Mouse (Mus musculus): ENCODE measurements around the gene Matn4. TPM values are rescaled to one million over a fixed set of nuclear protein-coding genes. Genes with fewer than 3 reads are reported as not detected.

Gene Matn4
- total and polyA plus RNA-seq, 2 experiments = 0.05 to 0.09 TPM

DNA sequence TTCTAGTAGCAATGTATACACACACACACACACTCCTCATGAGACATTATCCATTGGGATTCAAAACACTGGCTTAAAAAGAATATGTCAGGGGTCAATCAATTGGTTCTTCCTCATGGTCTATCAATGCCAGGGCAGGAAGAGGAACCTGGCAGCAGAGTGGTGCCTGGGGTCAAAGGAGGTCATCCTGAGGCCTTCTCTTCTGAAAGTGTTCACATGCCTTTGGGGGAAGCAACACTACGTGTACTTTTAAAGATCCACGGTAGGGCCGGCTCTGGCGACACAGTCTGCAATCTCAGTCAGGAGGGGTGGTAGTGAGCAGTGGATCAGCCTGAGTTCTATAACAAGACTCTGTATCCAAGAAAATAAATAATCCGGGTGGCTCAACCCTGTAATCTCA, 45.3 kb downstream of the Matn4 start:
- H3K4me3 ChIP-seq (ENCODE audit: insufficient read depth, low read depth, low read length) = no peak overlapping the region
- no peaks in the 10 kb centered on the region for H3K27me3 ChIP-seq (ENCODE audit: control insufficient read depth, insufficient read depth, low read length)
- H3K4me1 ChIP-seq (ENCODE audit: control insufficient read depth, insufficient read depth, low read length) = peaks cover 11% of the 10 kb centered on the region; the same call in 1 of the 2 replicates
- peak; percentile 9 for DNase-seq (ENCODE audit: extremely low read depth, low read depth, low spot score)
- H3K27ac ChIP-seq (replicated peaks; ENCODE audit: insufficient read depth, low read depth, low read length) = no peak overlapping the region
- 65% methylated on average over 5 of the region's 5 CpGs for WGBS
- H3K79me2 ChIP-seq (ENCODE audit: control insufficient read depth, insufficient read depth, low read length) = peaks cover 3% of the 10 kb centered on the region; the same call in 1 of the 2 replicates
- TF ChIP-seq CTCF (IDR thresholded peaks at IDR 0.05; ENCODE audit: low read depth, low read length) (no peak), POLR2A (IDR thresholded peaks at IDR 0.05; ENCODE audit: extremely low read depth, insufficient read depth, low read length) (no peak)
- no peak overlapping the region for H3K9ac ChIP-seq (ENCODE audit: low read depth, low read length)
- no peaks in the 10 kb centered on the region for H3K36me3 ChIP-seq (ENCODE audit: control insufficient read depth, insufficient read depth, low read length)

DNA sequence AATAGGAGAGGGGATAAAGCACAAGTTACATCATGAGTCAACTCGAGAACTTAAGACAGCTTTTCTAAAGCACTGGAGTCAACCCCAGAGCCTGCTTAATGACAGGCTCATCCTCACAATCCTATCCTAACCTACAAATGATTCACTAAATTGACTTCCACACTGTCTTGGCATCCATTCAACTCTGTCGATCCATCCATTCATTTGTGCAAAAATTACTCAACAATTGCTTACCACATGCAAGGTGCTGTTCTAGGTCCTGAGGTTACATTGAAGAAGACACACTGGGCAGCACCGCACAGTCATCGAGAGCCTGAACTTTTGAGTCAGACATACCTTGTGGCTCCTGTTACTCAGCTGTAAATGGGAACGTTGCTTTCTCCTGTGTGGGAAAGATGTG, 45.9 kb downstream of the Matn4 start:
- Histone ChIP-seq H3K4me3 (ENCODE audit: insufficient read depth, low read depth, low read length) (no peak overlapping the region), H3K27ac (replicated peaks; ENCODE audit: insufficient read depth, low read depth, low read length) (no peak overlapping the region), H3K36me3 (ENCODE audit: control insufficient read depth, insufficient read depth, low read length) (no peaks in the 10 kb centered on the region), H3K4me1 (ENCODE audit: control insufficient read depth, insufficient read depth, low read length) (peaks cover 11% of the 10 kb centered on the region; the same call in 1 of the 2 replicates), H3K9ac (ENCODE audit: low read depth, low read length) (no peak overlapping the region), H3K27me3 (ENCODE audit: control insufficient read depth, insufficient read depth, low read length) (no peaks in the 10 kb centered on the region), H3K79me2 (ENCODE audit: control insufficient read depth, insufficient read depth, low read length) (no peaks in the 10 kb centered on the region; the same call in 1 of the 2 replicates)
- TF ChIP-seq POLR2A (IDR thresholded peaks at IDR 0.05; ENCODE audit: extremely low read depth, insufficient read depth, low read length) (no peak), CTCF (IDR thresholded peaks at IDR 0.05; ENCODE audit: low read depth, low read length) (no peak)
- peak; percentile 24 for DNase-seq (ENCODE audit: extremely low read depth, low read depth, low spot score)
- WGBS = 61% methylated on average over 5 of the region's 5 CpGs

DNA sequence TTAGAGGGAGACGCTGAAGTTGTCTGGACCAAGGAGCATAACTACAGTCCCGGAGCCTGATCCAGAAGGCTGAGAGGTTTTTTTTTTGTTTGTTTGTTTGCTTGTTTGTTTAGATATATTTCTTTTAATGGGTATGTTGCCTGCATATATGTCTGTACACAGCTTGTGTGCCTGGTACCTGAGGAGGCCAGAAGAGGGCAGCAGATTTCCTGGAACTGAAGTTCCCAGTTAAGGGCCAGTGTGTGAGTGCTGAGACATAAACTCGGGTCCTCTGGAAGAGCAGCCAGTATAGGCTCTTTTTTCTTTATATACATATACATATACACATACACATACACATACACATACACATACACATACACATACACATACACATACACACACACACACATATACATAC, 46.6 kb downstream of the Matn4 start:
- TF ChIP-seq CTCF (IDR thresholded peaks at IDR 0.05; ENCODE audit: low read depth, low read length) (peak; percentile 10; the same call in 1 of the 2 replicates), POLR2A (IDR thresholded peaks at IDR 0.05; ENCODE audit: extremely low read depth, insufficient read depth, low read length) (no peak)
- no peaks in the 10 kb centered on the region for H3K79me2 ChIP-seq (ENCODE audit: control insufficient read depth, insufficient read depth, low read length)
- H3K9ac ChIP-seq (ENCODE audit: low read depth, low read length) = no peak overlapping the region
- no peaks in the 10 kb centered on the region for H3K36me3 ChIP-seq (ENCODE audit: control insufficient read depth, insufficient read depth, low read length)
- peaks cover 11% of the 10 kb centered on the region; the same call in 1 of the 2 replicates for H3K4me1 ChIP-seq (ENCODE audit: control insufficient read depth, insufficient read depth, low read length)
- no peak overlapping the region for H3K4me3 ChIP-seq (ENCODE audit: insufficient read depth, low read depth, low read length)
- H3K27ac ChIP-seq (replicated peaks; ENCODE audit: insufficient read depth, low read depth, low read length) = no peak overlapping the region
- no peaks in the 10 kb centered on the region for H3K27me3 ChIP-seq (ENCODE audit: control insufficient read depth, insufficient read depth, low read length)
- WGBS = 78% methylated on average over 3 of the region's 3 CpGs
- DNase-seq (ENCODE audit: extremely low read depth, low read depth, low spot score) = no peak

DNA sequence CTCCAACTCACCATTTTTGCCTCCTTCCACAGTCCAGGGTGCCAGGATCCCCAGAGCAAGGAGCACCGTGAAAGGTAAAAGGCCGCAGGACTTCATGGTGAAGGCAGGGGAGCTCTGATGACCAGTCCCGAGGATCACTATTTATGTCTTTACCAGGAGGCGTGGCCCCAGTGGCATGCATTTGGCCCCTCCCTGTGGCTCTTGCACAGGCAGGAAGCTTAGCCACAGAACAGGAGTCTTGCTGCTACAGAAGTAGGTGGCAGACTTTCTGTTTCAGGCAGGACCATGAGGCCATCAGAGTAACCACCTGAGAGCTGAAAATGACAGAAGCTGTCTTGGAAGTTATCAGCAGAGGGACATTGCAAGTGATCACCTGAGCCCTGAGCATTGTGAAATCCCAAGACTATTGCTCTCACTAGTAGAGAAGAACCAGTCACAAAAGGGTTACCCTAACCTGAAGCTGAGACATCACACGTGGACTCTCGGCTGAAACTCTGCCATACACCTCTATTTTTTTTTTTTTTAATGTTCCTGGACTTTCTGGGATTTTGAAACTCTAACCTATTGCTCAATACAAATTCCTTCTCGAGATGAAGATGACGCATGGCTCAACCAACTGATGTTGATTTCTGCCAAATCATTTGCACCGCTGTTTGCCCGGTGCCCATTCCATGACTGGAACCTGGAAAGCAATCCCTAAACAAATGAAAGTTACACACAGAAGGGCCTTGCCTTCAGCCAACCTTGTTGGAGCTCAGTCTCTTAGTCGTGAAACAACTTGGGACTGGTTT, 48.6 kb downstream of the Matn4 start:
- H3K4me1 ChIP-seq (ENCODE audit: control insufficient read depth, insufficient read depth, low read length) = peaks cover 11% of the 10 kb centered on the region; the same call in 1 of the 2 replicates
- H3K27ac ChIP-seq (replicated peaks; ENCODE audit: insufficient read depth, low read depth, low read length) = no peak overlapping the region
- H3K9ac ChIP-seq (ENCODE audit: low read depth, low read length) = no peak overlapping the region
- no peaks in the 10 kb centered on the region for H3K36me3 ChIP-seq (ENCODE audit: control insufficient read depth, insufficient read depth, low read length)
- H3K79me2 ChIP-seq (ENCODE audit: control insufficient read depth, insufficient read depth, low read length) = no peaks in the 10 kb centered on the region
- WGBS = 33% methylated on average over 11 of the region's 11 CpGs
- DNase-seq (ENCODE audit: extremely low read depth, low read depth, low spot score) = peak; percentile 89
- no peaks in the 10 kb centered on the region for H3K27me3 ChIP-seq (ENCODE audit: control insufficient read depth, insufficient read depth, low read length)
- H3K4me3 ChIP-seq (ENCODE audit: insufficient read depth, low read depth, low read length) = no peak overlapping the region
- TF ChIP-seq POLR2A (IDR thresholded peaks at IDR 0.05; ENCODE audit: extremely low read depth, insufficient read depth, low read length) = no peak
- TF ChIP-seq CTCF (IDR thresholded peaks at IDR 0.05; ENCODE audit: low read depth, low read length) = no peak

DNA sequence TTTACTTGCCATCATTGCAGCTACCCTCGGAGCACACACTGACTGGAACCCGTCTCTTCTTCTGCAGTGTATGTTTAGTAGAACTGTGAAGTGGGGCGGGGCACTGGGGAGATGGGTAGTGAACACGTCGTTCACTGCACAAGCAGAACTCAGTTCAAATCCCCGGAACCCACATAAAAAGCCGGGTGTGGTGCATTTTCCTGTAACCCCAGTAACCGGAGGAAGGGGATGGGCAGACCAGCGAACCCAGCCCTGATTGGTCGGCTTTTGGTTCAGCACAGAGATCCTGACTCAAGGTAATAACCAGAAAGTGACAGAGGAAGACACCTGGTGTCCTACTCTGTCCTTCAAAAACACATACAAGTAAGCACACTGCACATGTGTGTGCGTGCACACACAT, 51.6 kb downstream of the Matn4 start:
- H3K4me1 ChIP-seq (ENCODE audit: control insufficient read depth, insufficient read depth, low read length) = peaks cover 8% of the 10 kb centered on the region; the same call in 1 of the 2 replicates
- 87% methylated on average over 11 of the region's 11 CpGs for whole genome bisulfite sequencing
- H3K9ac ChIP-seq (ENCODE audit: low read depth, low read length) = no peak overlapping the region
- no peaks in the 10 kb centered on the region for H3K79me2 ChIP-seq (ENCODE audit: control insufficient read depth, insufficient read depth, low read length)
- H3K4me3 ChIP-seq (ENCODE audit: insufficient read depth, low read depth, low read length) = no peak overlapping the region
- TF ChIP-seq CTCF (IDR thresholded peaks at IDR 0.05; ENCODE audit: low read depth, low read length) (no peak), POLR2A (IDR thresholded peaks at IDR 0.05; ENCODE audit: extremely low read depth, insufficient read depth, low read length) (no peak)
- no peak overlapping the region for H3K27ac ChIP-seq (replicated peaks; ENCODE audit: insufficient read depth, low read depth, low read length)
- H3K36me3 ChIP-seq (ENCODE audit: control insufficient read depth, insufficient read depth, low read length) = no peaks in the 10 kb centered on the region
- DNase-seq (ENCODE audit: extremely low read depth, low read depth, low spot score) = no peak
- H3K27me3 ChIP-seq (ENCODE audit: control insufficient read depth, insufficient read depth, low read length) = no peaks in the 10 kb centered on the region

DNA sequence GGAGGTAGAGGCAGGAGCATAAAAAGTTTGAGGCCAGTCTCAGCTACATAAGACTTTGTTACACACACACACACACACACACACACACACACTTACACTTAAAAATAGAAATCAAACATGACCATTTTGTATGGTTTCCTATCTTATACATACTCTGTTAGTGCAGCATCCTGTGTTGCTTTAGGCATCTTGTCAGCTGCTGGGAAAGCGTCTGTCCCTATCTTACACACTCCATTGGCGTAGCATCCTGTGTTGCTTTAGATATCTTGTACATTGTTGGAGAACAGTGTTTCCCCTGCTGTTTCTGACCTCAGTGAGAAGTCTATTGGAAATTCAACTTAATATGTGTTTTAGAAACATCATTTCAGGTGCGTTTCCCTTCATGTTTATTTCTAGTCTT, 52.3 kb downstream of the Matn4 start:
- Histone ChIP-seq H3K79me2 (ENCODE audit: control insufficient read depth, insufficient read depth, low read length) (no peaks in the 10 kb centered on the region), H3K27ac (replicated peaks; ENCODE audit: insufficient read depth, low read depth, low read length) (no peak overlapping the region), H3K9ac (ENCODE audit: low read depth, low read length) (no peak overlapping the region), H3K36me3 (ENCODE audit: control insufficient read depth, insufficient read depth, low read length) (no peaks in the 10 kb centered on the region), H3K4me1 (ENCODE audit: control insufficient read depth, insufficient read depth, low read length) (peaks cover 8% of the 10 kb centered on the region; the same call in 1 of the 2 replicates), H3K27me3 (ENCODE audit: control insufficient read depth, insufficient read depth, low read length) (no peaks in the 10 kb centered on the region), H3K4me3 (ENCODE audit: insufficient read depth, low read depth, low read length) (no peak overlapping the region)
- no peak for TF ChIP-seq CTCF (IDR thresholded peaks at IDR 0.05; ENCODE audit: low read depth, low read length)
- TF ChIP-seq POLR2A (IDR thresholded peaks at IDR 0.05; ENCODE audit: extremely low read depth, insufficient read depth, low read length) = no peak
- no peak for DNase-seq (ENCODE audit: extremely low read depth, low read depth, low spot score)
- WGBS = 78% methylated on average over 3 of the region's 3 CpGs
